Mouse (Mus musculus) cerebellum, adult 8-10 months (tissue): ENCODE data around the gene Kidins220.
A peak's percentile ranks its signal among the peaks of the same experiment; 100 is the strongest.

Experiments
- DNase-seq: peaks from one replicate; pipeline ENCODE4 v3.0.0; 2022

Gene Kidins220

GRCm38 (mm10) chr12:25027416-25027815, 52.7 kb downstream of the Kidins220 start:
- peak; percentile 45 for DNase-seq

DNA sequence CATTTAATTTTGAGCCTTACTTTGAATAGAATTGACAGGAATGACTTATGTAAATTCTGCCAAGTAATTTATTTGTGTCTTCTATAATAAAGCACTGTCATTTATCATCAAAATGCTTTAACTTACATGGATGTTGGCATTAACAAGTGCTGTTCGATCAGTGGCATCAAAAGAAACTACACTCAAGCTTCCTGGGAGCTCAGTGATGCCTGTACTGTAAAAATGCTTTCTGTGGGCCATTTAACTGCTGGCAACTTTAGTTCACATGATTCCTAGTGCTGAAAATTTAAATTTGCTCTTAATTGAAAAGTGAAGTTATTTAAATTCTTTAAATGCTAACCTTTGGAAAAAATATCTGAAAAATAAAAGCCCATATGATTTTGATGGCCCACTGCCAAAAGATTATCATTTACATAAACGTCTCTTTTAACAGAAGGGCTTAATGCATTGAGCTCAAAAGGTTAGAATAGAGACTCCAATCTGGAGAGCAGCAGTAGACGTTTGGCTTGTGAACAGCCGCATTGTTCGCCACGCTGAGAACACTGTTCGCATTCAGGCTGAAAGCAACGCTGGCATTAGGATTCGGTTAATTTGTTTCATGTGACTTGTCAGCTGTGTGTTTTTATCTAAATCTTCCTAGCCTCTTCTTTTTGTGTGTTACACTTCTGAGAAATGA, 59.1 kb downstream of the Kidins220 start:
- DNase-seq: no peak

- DNase-seq: no peak
These were observed 59.7 kb downstream of the Kidins220 start for GRCm38 (mm10) chr12:25034338-25034953.

GRCm38 (mm10) chr12:25036024-25036423, 61.3 kb downstream of the Kidins220 start:
- DNase-seq: no peak

GRCm38 (mm10) chr12:25037222-25037621, 62.5 kb downstream of the Kidins220 start:
- DNase-seq: no peak

DNA sequence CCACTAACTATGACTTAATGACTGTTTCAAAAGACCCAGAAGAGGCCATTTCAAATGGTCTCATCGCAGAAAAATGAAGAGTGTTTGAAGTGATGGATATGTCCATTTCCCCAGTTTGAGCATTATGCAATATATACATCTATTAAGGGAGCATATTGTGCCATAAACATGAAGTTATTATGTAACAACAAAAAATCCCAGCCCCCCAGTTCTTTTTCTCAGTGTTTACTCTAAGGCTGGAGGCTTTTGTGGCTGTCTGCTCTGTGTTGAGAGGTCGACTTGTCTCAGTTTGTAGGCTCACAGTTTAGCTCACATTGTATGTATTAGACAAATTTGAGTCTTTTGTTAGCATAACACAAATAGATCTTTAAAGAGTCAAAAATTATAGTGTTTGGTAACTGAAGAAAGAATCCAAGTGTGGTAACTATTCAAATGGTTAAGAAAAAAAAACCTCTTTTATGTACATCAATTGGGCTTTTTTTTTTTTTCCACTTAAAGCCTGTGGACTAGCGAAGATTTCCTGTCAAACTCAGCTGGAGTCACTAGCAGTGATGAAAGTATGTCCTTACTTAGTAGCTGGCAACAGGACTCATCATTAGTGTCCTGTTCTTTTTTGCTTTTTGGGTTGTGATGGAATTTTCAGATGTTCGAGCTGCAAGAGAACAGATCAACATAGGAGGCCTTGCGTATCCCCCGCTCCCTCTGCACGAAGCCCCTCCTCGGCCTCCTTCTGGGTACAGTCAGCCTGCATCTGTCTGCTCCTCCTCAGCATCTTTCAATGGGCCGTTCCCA, 63.2 kb downstream of the Kidins220 start:
- no peak for DNase-seq

DNA sequence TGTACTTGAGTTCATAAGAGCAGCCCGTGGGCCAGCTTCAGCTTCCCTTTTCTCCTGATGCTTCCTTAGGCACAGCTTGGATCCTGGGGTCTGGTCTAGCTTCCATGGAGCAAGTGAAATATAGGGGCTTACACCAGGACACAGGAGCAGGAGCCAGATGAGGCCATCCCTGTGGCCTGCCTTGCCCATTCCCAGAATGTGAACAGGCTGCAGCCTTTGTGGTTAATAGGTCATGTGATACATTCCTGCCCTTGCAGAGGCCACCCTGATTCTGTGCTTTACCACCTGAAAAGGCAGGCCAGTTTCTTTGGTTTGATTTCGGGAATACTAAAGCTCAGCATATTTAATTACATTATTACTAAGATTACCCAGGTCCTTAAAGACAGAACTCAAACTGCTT, 69.3 kb downstream of the Kidins220 start:
- DNase-seq: no peak

- DNase-seq: no peak
These were observed 69.9 kb downstream of the Kidins220 start for GRCm38 (mm10) chr12:25044579-25044978.

- DNase-seq: no peak
These were observed 74.5 kb downstream of the Kidins220 start for GRCm38 (mm10) chr12:25049253-25049652.

DNA sequence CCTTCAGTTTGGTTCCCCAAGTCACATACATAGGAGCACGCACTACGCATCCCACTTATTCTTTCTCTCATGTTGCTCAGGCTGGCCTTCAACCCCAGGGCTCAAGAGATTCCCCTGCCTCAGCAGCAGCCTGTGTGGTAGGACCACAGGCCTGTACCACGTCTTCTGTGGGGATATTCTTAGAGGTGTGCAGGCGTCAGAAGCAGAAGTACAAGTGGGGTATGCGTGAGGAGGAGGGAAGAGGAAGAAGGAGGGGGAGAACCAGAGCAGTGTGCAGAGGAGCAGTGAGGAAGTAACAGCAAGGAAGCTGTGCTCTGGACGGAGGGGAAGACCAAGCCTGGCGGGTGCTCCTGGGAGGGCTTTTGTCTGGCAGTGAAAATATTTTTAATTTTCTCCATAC, 79.8 kb downstream of the Kidins220 start:
- DNase-seq: no peak

DNA sequence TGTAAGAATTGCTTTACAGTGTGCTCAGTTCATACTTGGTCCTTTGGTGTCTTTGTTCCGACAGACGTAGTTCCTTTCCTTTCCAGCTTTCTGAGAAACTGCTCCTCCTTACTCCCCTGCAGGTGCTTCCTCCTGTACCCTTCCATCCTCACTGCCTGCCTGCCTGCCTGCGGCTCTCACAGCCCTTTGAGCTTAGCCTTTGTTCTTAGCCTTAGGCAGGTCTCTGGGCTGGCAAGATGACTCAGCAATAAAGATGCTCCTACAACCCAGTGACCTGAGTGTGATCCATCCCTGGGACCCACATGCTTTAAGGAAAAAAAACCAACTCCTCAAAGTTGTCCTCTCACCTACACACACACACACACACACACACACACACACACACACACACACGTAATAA, 80.2 kb downstream of the Kidins220 start:
- DNase-seq: no peak

DNA sequence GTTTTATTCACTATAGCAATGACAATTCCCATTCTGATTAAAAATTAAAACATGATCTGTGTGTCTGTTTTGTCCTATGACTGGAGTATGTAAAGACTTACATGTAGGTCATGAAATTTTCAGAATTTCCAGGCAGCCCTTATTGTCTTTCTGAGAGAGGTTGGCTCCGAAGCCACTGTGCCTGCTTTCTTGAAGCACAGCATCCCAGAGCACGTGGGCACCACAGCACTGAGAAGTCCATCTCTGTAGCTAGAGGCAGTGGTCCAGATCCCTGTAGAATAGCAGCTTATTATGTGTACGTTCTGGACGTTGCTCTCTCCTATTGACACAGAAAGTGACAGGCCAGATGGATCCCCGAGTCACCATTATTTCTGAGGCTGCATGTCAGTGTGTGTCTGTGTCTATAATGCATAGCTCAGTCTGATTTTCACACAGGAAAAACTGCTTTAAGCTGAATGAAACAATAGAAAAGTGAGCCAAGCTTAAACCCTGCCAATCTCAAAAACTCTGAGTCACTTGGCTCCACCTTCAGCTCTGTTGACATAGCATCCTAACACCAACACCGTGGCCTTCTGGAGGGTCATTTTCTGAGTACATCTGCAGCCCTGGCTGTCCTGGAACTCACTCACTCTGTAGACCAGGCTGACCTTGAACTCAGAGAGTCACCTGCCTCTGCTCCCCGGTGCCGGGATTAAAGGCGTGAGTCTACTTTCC, 84.9 kb downstream of the Kidins220 start:
- no peak for DNase-seq

GRCm38 (mm10) chr12:25060901-25061300, 86.2 kb downstream of the Kidins220 start:
- no peak for DNase-seq

GRCm38 (mm10) chr12:25062264-25062663, 87.5 kb downstream of the Kidins220 start:
- no peak for DNase-seq

- DNase-seq: no peak
These were observed 98.6 kb downstream of the Kidins220 start for GRCm38 (mm10) chr12:25073374-25073773.

DNA sequence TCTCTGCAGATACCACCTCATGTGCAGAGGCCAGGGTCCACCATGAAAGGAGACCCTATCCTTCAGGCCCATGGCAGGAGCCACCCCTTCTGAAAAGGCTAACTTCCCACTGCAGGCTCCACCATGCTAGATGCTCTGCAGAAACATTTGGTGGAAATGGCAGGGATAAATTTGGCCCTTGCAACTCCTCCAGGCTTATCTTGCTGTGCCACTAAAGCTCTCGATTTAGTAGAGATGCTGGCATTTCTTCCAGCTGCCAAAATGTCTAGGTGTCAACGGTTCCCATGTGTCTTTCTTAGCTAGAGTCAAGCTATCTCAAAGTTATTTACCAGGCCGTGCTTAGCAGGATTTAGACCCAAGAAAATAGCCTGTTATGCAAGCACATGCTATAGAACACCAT, 99.6 kb downstream of the Kidins220 start:
- DNase-seq: no peak

GRCm38 (mm10) chr12:25083260-25084178, 108.8 kb downstream of the Kidins220 start:
- DNase-seq: no peak

DNA sequence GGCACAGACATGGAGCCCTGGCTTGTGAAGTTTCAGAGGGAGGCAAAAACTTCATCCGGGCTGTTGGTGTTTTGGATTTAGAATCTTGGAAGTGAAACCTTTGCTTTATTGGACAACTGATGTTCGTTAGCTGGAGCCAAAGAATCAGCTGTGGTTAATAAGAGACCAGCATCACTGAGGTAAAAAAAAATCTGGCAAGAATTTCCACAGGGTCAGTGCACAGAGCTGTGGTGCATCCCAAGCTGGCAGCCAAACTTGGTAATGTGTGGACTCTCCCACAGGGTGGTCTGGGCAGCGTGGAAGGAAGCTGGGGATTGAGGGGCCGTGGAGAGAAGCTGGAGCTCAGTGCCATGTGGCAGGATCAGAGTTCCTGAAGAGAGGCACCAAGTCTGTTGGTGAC, 112.2 kb downstream of the Kidins220 start:
- no peak for DNase-seq

- no peak for DNase-seq
These were observed 114.7 kb downstream of the Kidins220 start for GRCm38 (mm10) chr12:25089433-25089832.

DNA sequence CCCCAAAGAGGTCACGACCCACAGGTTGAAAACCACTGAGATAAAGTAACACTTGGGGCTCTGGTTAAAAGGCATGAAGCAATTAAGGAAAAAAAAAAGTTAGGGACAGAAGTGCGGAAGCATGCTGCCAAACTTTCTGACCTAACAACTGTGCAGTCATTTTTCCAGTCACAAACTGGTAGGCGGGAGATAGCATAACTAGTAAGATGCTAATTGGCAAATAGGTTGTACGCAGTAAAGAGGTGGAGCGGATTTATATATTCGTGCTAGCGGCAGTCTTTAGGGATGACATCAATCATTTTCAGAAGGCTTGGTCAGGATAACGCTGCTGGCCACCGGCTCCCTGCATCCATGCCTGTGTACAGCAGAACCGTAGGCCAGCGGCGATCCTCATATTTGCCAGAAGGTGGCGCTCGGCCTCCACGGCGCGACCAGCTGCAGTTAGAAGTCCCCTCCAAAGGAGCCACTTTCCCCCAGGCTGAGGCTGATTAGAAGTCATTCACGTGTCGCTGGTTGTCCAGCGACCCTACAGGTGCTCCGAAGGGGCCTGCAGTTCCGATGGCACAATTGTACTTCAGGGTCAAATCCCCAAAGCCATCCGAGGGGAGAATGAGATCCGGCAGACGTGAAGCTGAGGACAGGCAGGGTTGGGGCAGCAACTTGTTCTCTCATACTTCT, 117.4 kb downstream of the Kidins220 start:
- DNase-seq: peak; percentile 84

- peak; percentile 27 for DNase-seq
These were observed 118.1 kb downstream of the Kidins220 start for GRCm38 (mm10) chr12:25092751-25093211.
